ENCODE assay signal across 25 mouse cellular contexts in the genomic region with DNA sequence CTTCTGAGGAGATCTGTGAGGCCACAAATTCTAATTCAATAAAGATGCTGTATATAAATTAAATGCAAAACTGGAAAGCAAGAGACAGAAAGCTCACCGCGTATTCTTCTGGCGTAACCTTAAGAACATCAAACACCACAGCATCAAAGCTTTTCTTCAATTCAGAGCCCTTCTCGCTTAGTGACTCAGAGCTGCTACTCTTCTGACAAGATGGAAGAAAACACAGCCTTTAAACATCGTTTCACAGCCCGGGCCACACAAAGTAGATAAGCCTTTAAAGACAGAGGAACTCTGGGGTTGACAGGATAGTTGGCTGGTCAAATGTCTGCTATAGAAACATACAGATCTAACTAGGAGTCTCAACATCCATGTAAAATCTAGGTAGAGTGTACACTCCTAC.
"Had no signal": no experiment of that assay in that cellular context is flagged by ENCODE, and none has a peak within 500 bp of the region (broad histone marks: within the 10 kb centered on the region; RNA-seq: fewer than 3 reads in every experiment).

No protein-coding gene starts in this region.

- H3K9me3 ChIP-seq: limb, embryonic 10.5 days; limb, embryonic 13.5 days; liver, embryonic 12.5 days; liver, embryonic 15.5 days; lung, embryonic 15.5 days; megakaryocyte, embryonic 14.5 days; midbrain, embryonic 12.5 days; stomach, embryonic 15.5 days had no signal

- H3K4me2 ChIP-seq: limb, embryonic 13.5 days; liver, embryonic 12.5 days; liver, embryonic 15.5 days; lung, embryonic 15.5 days; midbrain, embryonic 12.5 days; stomach, embryonic 15.5 days had no signal

- DNase-seq: kidney, adult 2 months; kidney, postnatal 25 days; layer of hippocampus, adult 9-11 months; liver; lung, adult 18-20 months; lung, postnatal 10 days; lung, postnatal 36 days; right cerebral cortex, adult 18-20 months; right cerebral cortex, postnatal 14 days; right cerebral cortex, postnatal 4 days; spleen, adult 18-20 months; thymus, postnatal 14 days; thymus, postnatal 4 days had no signal

- H3K4me1 ChIP-seq: limb, embryonic 10.5 days; limb, embryonic 13.5 days; liver, embryonic 12.5 days; liver, embryonic 15.5 days; lung, embryonic 15.5 days; stomach, embryonic 15.5 days had no signal

- ATAC-seq: intestine, postnatal 0 days; liver, embryonic 12.5 days had no signal

- H3K27me3 ChIP-seq: limb, embryonic 13.5 days; liver, embryonic 12.5 days; liver, embryonic 15.5 days; lung, embryonic 15.5 days; megakaryocyte, embryonic 14.5 days; midbrain, embryonic 12.5 days; stomach, embryonic 15.5 days had no signal

- H3K36me3 ChIP-seq: liver, embryonic 15.5 days had no signal

- H3K27ac ChIP-seq: kidney, postnatal 0 days; layer of hippocampus, adult 2 months; limb, embryonic 10.5 days; limb, embryonic 13.5 days; liver, embryonic 12.5 days; liver, embryonic 15.5 days; lung, embryonic 15.5 days; midbrain, embryonic 12.5 days; stomach, embryonic 15.5 days had no signal

- H3K4me3 ChIP-seq: layer of hippocampus, adult 2 months; limb, embryonic 10.5 days; limb, embryonic 13.5 days; liver, embryonic 12.5 days; liver, embryonic 15.5 days; lung, embryonic 15.5 days; megakaryocyte, embryonic 14.5 days; midbrain, embryonic 12.5 days; myocyte; stomach, embryonic 15.5 days had no signal

- H3K9ac ChIP-seq: limb, embryonic 13.5 days; liver, embryonic 12.5 days; liver, embryonic 15.5 days; lung, embryonic 15.5 days; midbrain, embryonic 12.5 days; stomach, embryonic 15.5 days had no signal
